Mouse (Mus musculus) adrenal gland, postnatal 14 days (tissue): ENCODE data around the gene Arih2. TPM values are rescaled to one million over a fixed set of nuclear protein-coding genes. Genes with fewer than 3 reads are reported as not detected.
A peak's percentile ranks its signal among the peaks of the same experiment; 100 is the strongest.
"Not testable (repeated sequence)": the region's sequence is repeated elsewhere in the genome, so short reads cannot be mapped to it uniquely, and the experiment has no call there.

Source experiments
- DNase-seq: peaks from one replicate; pipeline ENCODE4 v3.0.0; 2021; ENCODE audit warnings: mixed read lengths
- long read RNA-seq, 2 experiments: library from polyadenylated mRNA; stranded (forward); transcript quantifications; one replicate each; pipeline ENCODE4 v2.0.0; 2021
- total RNA-seq: library from RNA; stranded (reverse); gene quantifications from 2 replicates; pipeline ENCODE4 v1.2.3, GENCODE M21; 2021

Gene Arih2
- 59.7 and 61.3 TPM in 2 replicates for total RNA-seq
- long read RNA-seq, experiment 1, transcript Arih2-201 (16 exons, 3,924 nt), result major isoform, 14 of 45 reads
- long read RNA-seq, experiment 1, partial matches to known transcripts, result 4 of 45 reads
- long read RNA-seq, experiment 1, other reads (novel, unspliced or antisense), result 23 of 45 reads
- long read RNA-seq, experiment 2, transcript Arih2-201 (16 exons, 3,924 nt), result major isoform, 12 of 41 reads
- long read RNA-seq, experiment 2, transcript Arih2-208 (1 exons, 3,664 nt), result minor isoform, 9 of 41 reads
- long read RNA-seq, experiment 2, partial matches to known transcripts, result 4 of 41 reads
- long read RNA-seq, experiment 2, other reads (novel, unspliced or antisense), result 16 of 41 reads

DNA sequence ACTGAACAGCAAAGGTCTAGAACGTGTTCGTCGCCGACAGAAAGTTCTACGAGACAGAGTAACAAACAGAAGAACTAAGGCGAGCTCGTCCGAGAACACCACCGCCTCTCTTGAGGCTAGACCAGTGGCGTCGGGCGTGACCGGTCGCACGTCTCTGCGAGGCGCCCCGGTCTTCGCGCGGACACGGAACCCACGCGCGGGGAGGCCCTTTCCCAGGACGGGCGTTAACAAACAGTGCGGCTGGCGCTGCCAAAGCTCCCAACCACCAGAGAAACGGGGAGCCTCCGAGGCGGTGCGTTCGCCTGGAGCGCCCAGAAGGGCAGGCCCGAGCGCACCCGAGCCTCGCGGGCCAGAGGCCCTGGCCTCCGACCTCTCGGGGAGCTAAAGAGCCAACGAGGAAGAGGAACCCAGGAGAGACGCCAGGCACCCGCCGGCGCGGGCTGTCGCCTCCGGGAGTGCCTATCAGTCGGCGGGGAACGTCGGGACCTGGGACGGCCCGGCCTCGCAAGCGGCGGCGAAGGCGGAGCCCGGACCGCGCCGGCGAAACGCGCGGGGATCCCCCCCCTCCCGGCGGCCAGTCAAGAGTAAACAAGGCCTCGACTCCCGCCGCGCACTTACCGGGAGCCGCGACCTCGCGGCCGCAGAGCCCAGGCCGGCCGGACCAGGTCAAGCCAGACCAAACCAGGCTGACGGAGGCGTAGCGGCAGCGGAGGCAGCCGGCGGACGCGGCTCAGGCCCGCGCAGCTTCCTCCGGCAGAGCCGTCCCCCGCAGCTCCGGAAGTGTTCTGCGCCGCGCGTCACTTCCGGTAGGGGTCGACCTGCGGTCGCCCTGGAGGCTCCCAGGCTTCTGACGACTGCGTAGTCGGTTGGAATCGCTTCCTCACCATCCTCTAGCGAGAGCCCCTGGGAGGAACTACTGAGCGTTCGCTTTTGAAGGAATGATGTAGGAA lies at the start of gene Arih2:
Gene Arih2 (minus strand): TSS at position 776 of the 950 bp plus-strand sequence.
- DNase-seq, result peak; percentile 95

DNA sequence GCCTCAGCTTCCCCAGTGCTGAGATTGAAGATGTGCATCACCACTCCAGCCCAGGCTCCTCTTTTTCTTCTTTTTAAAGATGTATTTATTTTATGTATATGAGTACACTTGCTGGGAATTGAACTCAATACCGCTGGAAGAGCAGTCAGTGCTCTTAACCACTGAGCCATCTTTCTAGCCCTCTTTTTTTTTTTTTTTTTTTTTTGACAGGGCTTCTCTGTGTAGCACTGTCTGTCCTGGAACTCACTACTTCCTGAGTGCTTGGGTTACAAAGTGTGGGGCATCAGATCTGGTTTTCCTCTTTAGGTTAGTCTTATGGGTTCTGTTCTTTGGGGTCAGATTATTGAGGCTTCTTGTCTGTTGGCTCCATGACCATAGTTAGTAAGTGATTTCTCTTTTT lies 45.3 kb upstream of the Arih2 start:
- DNase-seq, result no peak

- no peak for DNase-seq
Measured at GRCm38 (mm10) chr9:108693946-108694345, 44.8 kb upstream of the Arih2 start.

- DNase-seq, result peak; percentile 75
Measured at GRCm38 (mm10) chr9:108692226-108693041, 43.2 kb upstream of the Arih2 start.

DNA sequence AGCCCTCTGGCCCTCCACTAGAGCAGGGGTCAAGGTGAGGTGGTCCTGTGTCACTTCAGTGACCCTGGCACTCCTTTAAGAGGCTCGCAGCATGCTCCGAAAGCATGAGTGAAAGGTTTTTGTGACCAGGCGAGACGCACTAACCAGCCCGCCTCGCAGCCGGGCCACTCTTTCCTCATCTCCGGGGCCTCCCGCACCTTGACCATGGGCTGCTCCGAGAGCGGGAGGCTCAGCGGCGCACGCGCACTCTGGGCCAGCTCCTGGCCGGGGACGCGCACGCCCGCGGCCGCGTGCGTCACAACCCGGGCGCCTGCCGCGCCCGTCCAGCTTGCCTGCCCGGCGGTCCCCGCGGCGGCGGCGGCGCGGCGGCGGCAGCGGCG lies 42.6 kb upstream of the Arih2 start:
- peak; percentile 95 for DNase-seq

DNA sequence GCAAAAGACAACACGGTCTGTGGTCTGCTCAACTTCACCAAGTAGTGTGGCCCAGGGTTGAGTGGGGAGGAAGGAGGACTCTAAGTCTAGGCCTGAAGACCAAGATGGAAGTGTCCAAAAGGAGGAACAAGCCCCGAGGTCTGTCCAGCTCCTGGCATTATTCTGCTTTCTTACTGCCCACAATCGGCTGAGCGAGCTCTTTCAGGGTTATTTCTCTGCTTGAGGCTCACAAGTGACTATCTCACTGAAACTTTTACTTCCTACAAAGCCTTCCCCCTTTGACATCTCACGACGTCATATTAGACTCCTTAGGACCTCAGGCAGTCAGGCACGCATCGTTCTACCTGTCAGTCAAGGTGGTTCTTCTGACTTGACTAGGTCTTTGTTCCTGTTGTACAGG lies 42.2 kb upstream of the Arih2 start:
- no peak for DNase-seq

GRCm38 (mm10) chr9:108690914-108691313 lies 41.7 kb upstream of the Arih2 start:
- no peak for DNase-seq

GRCm38 (mm10) chr9:108689993-108690392 lies 40.8 kb upstream of the Arih2 start:
- DNase-seq, result no peak

DNA sequence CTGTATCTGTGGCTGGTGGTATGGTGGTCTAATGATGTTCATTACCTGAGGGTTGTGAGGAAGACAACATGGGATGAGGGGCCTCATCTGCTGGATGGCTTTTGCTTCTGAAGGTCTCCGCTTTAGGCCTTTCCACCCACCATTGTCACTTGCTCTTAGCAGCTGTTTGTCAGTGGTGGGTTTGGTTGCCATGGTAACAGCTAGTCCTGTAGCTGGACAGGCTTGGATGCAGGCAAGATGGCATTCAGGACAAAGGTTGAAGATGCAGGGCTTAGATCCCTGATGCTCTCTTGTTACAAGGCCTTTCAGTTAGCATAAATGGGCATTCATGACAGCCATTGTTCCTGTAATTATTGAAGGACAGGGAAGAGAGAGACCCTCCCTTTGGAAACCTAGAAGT lies 39.9 kb upstream of the Arih2 start, which contains the start of gene Prkar2a:
Gene Prkar2a (plus strand): TSS at position 209 of the 400 bp plus-strand sequence.
- no peak for DNase-seq

- DNase-seq, result peak; percentile 59
Measured at GRCm38 (mm10) chr9:108688451-108688850, 39.3 kb upstream of the Arih2 start.

DNA sequence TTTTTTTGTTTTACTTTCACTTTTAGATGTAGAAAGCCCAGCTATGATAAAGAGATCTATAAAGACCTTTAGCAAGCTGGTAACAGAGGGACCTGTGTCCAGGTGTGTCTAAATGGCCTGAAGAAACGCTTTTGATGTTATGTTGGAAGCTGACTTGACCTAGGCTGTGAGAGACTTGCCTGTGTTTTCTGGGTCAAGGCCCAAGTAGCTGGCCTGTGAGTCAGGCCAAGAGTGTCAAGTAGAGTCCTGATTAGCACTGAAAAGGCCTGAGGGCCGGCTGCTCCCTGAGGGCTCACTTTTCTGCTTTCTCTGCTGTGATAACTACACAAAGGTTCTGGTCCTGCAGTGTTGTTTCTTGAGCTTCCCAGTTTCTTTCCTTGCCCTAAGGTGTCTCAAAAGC lies 38.5 kb upstream of the Arih2 start:
- peak; percentile 43 for DNase-seq

DNA sequence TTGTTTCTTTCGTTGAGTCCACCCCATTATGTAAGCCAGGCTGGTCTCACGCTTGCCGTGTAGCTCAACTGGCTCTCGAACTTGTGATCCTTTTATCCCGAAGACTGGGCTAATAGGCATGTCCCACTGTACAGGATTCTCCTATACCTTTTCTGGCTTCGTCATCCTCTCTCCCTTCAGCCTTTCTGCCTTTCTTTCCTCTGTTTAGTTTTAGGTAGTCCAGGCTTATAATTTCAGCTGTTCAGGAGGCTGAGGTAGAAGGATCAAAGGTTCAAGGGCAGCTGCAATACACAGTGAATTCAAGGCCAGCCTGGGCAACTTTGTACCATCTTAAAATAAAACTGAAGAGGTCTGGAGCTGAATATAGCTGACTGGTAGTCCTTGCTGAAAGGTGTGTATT lies 38.0 kb upstream of the Arih2 start:
- no peak for DNase-seq

GRCm38 (mm10) chr9:108686475-108686887 lies 37.3 kb upstream of the Arih2 start:
- DNase-seq, result no peak

DNA sequence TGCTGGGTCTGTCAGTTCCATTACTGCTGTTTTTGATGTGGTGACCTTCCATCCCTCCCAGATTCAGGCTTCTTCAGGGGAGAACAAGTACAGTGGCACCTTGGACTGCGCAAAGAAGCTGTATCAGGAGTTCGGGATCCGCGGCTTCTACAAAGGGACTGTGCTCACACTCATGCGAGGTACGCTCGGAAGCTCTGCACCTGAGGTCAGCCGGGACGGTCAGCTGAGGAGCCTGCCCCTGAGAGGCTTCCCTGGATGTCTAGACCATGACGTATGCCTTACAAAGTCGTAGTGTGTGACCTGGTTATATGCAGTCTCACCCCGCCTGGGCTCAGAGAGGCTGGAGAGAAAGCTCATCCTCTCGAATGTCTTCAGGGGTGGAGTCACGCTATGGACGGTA lies 30.8 kb upstream of the Arih2 start:
- no peak for DNase-seq

- DNase-seq, result peak; percentile 52
Measured at GRCm38 (mm10) chr9:108673151-108673550, 24.0 kb upstream of the Arih2 start.

GRCm38 (mm10) chr9:108669875-108670274 lies 20.7 kb upstream of the Arih2 start:
- DNase-seq, result peak; percentile 22

DNA sequence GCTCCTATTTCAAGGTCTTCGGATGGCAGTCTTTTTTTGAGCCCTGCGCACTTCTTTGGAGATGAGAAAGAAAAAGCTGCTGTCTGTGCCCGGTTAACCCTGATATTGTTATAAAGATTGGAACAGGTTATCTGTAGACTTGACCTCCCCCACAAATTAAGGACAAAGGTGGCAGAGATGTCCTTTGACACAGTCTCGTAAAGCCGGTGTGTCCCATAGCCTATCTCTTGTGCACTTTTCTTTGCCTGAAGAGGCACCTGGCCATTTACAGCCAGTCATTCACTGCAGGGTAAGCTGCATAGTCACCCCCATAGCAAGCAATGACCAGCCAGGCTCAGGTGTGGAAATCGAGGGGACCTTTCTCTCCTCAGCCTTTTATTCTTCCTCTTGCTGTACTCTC lies 13.5 kb upstream of the Arih2 start:
- no peak for DNase-seq

- peak; percentile 94 for DNase-seq
Measured at GRCm38 (mm10) chr9:108661677-108662612, 12.8 kb upstream of the Arih2 start, which contains the start of gene Slc25a20. Slc25a20 (plus strand) TSS chr9:108662088.

DNA sequence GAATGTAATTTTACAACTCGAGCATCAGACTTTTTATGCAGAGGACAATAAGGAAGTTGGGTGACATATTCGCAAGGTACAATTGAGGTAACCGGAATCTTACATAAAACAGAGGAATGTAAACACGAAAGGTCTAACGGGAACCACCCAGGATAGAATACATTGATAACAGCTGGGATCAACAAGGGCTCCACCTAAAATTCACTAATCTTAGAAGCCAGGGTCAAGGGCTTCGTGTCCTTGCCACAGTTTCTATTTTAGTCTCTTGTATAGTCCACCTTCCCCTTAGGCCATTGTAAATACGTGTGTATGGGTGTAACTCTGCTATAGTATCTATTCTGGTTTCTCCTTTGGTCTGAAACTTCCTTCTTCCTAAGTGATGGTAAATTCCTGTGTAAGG lies 6.7 kb upstream of the Arih2 start:
- DNase-seq, result not testable (repeated sequence)

DNA sequence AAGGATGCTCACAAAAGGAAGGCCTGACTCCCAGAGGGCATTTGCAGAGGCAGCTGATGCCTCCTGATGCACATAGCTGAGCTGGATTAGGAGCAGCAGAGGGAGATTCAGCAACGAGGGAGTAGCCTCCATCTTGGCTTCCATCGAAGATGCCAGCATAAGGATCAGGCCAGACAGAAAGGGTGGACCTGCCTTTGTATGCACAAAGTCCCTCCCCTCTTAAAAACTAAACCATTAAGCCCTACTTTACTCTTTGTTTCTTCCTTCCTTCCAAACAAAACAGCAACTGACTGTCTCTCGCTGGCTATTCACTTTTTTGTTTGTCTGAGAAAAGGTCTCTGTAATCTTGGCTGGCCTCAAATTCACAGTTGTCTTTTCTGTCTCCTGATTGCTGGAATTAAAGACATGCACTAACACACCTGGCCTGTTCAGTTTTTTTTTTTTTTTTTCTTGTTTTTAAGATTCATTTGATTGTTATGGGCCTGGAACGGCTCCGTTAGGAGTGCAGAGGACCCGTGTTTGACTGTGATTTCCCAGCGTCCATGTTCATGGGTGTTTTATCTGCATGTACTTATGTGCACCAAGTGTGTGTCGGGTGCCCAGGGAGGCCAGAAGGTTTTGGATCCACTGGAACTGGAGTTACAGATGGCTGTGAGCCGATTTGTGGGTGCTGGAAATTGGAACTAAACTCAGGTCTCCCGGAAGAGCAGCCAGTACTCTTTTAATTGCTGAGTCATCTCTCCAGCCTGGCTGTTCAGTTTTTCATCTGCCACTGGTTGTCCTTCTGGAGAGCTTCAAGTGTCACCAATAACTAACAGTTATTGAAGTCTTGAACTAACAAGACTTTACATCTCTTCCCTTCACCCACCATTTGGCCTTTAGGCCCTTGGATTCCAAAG lies 5.6 kb upstream of the Arih2 start:
- no peak for DNase-seq
